Mouse (Mus musculus) retina, postnatal 7 days (tissue): ENCODE results near the gene Prmt1.
A peak's percentile ranks its signal among the peaks of the same experiment; 100 is the strongest.

ENCODE experiments used
- DNase-seq: peaks from one replicate; pipeline ENCODE4 v3.0.0-alpha.2; 2012; ENCODE audit warnings: low read depth, low spot score

Gene Prmt1

GRCm38 (mm10) chr7:45012824-45013223 lies 26.5 kb upstream of the Prmt1 start:
- DNase-seq, result no peak

GRCm38 (mm10) chr7:45012011-45012410 lies 25.6 kb upstream of the Prmt1 start:
- DNase-seq, result no peak

GRCm38 (mm10) chr7:45008411-45008810 lies 22.0 kb upstream of the Prmt1 start:
- no peak for DNase-seq

- DNase-seq, result no peak
These were observed 21.5 kb upstream of the Prmt1 start for GRCm38 (mm10) chr7:45007846-45008245.

- no peak for DNase-seq
These were observed 20.8 kb upstream of the Prmt1 start for GRCm38 (mm10) chr7:45007141-45007540.

GRCm38 (mm10) chr7:45006503-45006902 lies 20.1 kb upstream of the Prmt1 start:
- DNase-seq, result no peak

GRCm38 (mm10) chr7:45005321-45005992 lies 19.1 kb upstream of the Prmt1 start:
- DNase-seq, result no peak

GRCm38 (mm10) chr7:45004546-45004945 lies 18.2 kb upstream of the Prmt1 start:
- no peak for DNase-seq

GRCm38 (mm10) chr7:45002440-45002839 lies 16.1 kb upstream of the Prmt1 start:
- DNase-seq, result no peak

- no peak for DNase-seq
These were observed 14.3 kb upstream of the Prmt1 start for GRCm38 (mm10) chr7:45000539-45001114.

- DNase-seq, result no peak
These were observed 13.4 kb upstream of the Prmt1 start for GRCm38 (mm10) chr7:44999753-45000152.

- DNase-seq, result no peak
These were observed 12.2 kb upstream of the Prmt1 start, which contains the start of gene Bcl2l12 for GRCm38 (mm10) chr7:44998501-44998955. Gene Bcl2l12, minus strand, starts transcription at chr7:44998712.

- DNase-seq, result no peak
These were observed 11.6 kb upstream of the Prmt1 start for GRCm38 (mm10) chr7:44997940-44998428.

- peak; percentile 93 for DNase-seq
These were observed 11.0 kb upstream of the Prmt1 start, which contains the start of gene Irf3 for GRCm38 (mm10) chr7:44997231-44997939. Gene Irf3, plus strand, starts transcription at chr7:44997648.

GRCm38 (mm10) chr7:44996672-44997071 lies 10.3 kb upstream of the Prmt1 start:
- DNase-seq, result no peak

GRCm38 (mm10) chr7:44986879-44987718 lies 731 bp upstream of the Prmt1 start:
- DNase-seq, result no peak

GRCm38 (mm10) chr7:44985595-44986191 lies 675 bp downstream of the Prmt1 start:
- DNase-seq, result peak; percentile 33

- no peak for DNase-seq
These were observed 1.6 kb downstream of the Prmt1 start for GRCm38 (mm10) chr7:44984833-44985164.

GRCm38 (mm10) chr7:44983944-44984832 lies 2.2 kb downstream of the Prmt1 start:
- no peak for DNase-seq

- DNase-seq, result peak; percentile 56
These were observed 3.3 kb downstream of the Prmt1 start for GRCm38 (mm10) chr7:44983085-44983484.
